Mouse (Mus musculus) erythroblast, embryonic 14.5 days (primary cell): Measurements from ENCODE around the gene Dnaic2.

Experiments
- GATA1 ChIP-seq: IDR thresholded peaks from 2 replicates; pipeline ENCODE4 v1.6.1; 2012; ENCODE audit warnings: low read length, inconsistent platforms, mixed read lengths
- TAL1 ChIP-seq: IDR thresholded peaks from 3 replicates; pipeline ENCODE4 v1.6.1; 2012; ENCODE audit warnings: low read length, inconsistent platforms, mixed read lengths

DNA sequence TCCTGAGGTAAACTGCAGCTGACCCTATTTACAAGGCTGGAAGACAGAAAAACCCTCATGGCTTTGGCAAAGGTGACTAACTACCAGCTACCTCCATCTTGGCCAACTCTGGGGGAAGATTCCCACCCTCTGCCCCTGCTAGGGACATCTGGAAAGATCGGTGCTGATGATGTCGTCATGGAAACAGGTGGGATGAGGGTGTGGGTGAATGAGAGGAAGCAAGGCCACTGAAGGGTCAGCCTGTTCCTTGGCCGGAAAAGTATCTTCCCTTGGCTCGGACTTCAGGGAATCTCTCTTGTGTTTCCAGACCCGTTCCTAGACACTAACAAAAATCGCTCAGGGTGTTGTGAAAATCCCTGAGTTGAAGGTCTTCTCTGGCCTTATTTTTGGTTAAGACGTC is 11.7 kb upstream of the Dnaic2 start:
- TF ChIP-seq TAL1 (no peak), GATA1 (no peak)
